In genomic region chr9:121305456-121305855, GRCm38 (mm10) we compare ENCODE assay signal across 24 mouse cellular contexts. TPM values are rescaled to one million over a fixed set of nuclear protein-coding genes. Genes with fewer than 3 reads are reported as not detected.
DNase-seq lines count a peak whose midpoint lies in the region; ATAC-seq lines count a peak whose summit lies in the region.
"Had no signal": no experiment of that assay in that cellular context is flagged by ENCODE, and none has a peak within 500 bp of the region (broad histone marks: within the 10 kb centered on the region; RNA-seq: fewer than 3 reads in every experiment).

No protein-coding gene starts in this region.

- no peaks in the 10 kb centered on the region for H3K9me3 ChIP-seq in liver, embryonic 11.5 days (ENCODE audit: control insufficient read depth, low read length)
- H3K9me3 ChIP-seq: embryonic facial prominence, embryonic 10.5 days; embryonic facial prominence, embryonic 15.5 days; forebrain, embryonic 12.5 days; limb, embryonic 12.5 days; lung, embryonic 15.5 days; midbrain, embryonic 15.5 days; neural tube, embryonic 12.5 days had no signal

- H3K4me1 ChIP-seq in liver, embryonic 11.5 days (replicated peaks; ENCODE audit: control insufficient read depth, insufficient read depth, low read length) = peaks cover 6% of the 10 kb centered on the region

- DNase-seq in heart, postnatal 4 days = peak; percentile 3
- no peak for DNase-seq in heart, adult 8-10 months (ENCODE audit: low spot score)
- no peak for DNase-seq in adrenal gland, postnatal 25 days
- DNase-seq in liver, embryonic 11.5 days (ENCODE audit: low spot score) = no peak
- DNase-seq: adrenal gland, postnatal 14 days; cerebellum, postnatal 14 days; kidney, adult 18-20 months; kidney, postnatal 36 days; right cerebral cortex, adult 18-20 months had no signal

- no peaks in the 10 kb centered on the region for H3K27me3 ChIP-seq in liver, embryonic 11.5 days (replicated peaks; ENCODE audit: control insufficient read depth, insufficient read depth, low read length)
- H3K27me3 ChIP-seq: embryonic facial prominence, embryonic 15.5 days; forebrain, embryonic 12.5 days; limb, embryonic 12.5 days; lung, embryonic 15.5 days; midbrain, embryonic 15.5 days; neural tube, embryonic 12.5 days; Patski had no signal

- no peak overlapping the region for H3K27ac ChIP-seq in liver, embryonic 11.5 days (ENCODE audit: low read depth, low read length)
- H3K27ac ChIP-seq: embryonic facial prominence, embryonic 10.5 days; embryonic facial prominence, embryonic 15.5 days; forebrain, embryonic 12.5 days; layer of hippocampus, adult 2 months; left cerebral cortex, adult 2 months; limb, embryonic 12.5 days; lung, embryonic 15.5 days; midbrain, embryonic 15.5 days; neural tube, embryonic 12.5 days had no signal

- no peak overlapping the region for H3K9ac ChIP-seq in liver, embryonic 11.5 days (ENCODE audit: low read depth, low read length)
- H3K9ac ChIP-seq: embryonic facial prominence, embryonic 15.5 days; forebrain, embryonic 12.5 days; limb, embryonic 12.5 days; lung, embryonic 15.5 days; midbrain, embryonic 15.5 days; neural tube, embryonic 12.5 days had no signal

- ATAC-seq in common myeloid progenitor, adult 5-6 weeks (replicated peaks; ENCODE audit: low read depth, poor library complexity, severe bottlenecking) = peak; percentile 57
- peak; percentile 65 for ATAC-seq in megakaryocyte, adult 5-6 weeks (ENCODE audit: poor library complexity, severe bottlenecking)
- ATAC-seq in liver, embryonic 11.5 days (replicated peaks; ENCODE audit: low FRiP score) = no peak
- ATAC-seq: hindbrain, embryonic 16.5 days; midbrain, embryonic 15.5 days; Patski had no signal

- no peak overlapping the region for H3K4me3 ChIP-seq in liver, embryonic 11.5 days (ENCODE audit: low read depth, low read length)
- H3K4me3 ChIP-seq: embryonic facial prominence, embryonic 10.5 days; embryonic facial prominence, embryonic 15.5 days; forebrain, embryonic 12.5 days; layer of hippocampus, adult 2 months; left cerebral cortex, adult 2 months; limb, embryonic 12.5 days; lung, embryonic 15.5 days; midbrain, embryonic 15.5 days; myocyte; neural tube, embryonic 12.5 days had no signal

- no peak overlapping the region for H3K4me2 ChIP-seq in liver, embryonic 11.5 days
- H3K4me2 ChIP-seq: embryonic facial prominence, embryonic 15.5 days; forebrain, embryonic 12.5 days; heart, embryonic 11.5 days; limb, embryonic 12.5 days; lung, embryonic 15.5 days; midbrain, embryonic 15.5 days; neural tube, embryonic 12.5 days had no signal

- no peaks in the 10 kb centered on the region for H3K36me3 ChIP-seq in liver, embryonic 11.5 days (ENCODE audit: control insufficient read depth, insufficient read depth, low read length)
- H3K36me3 ChIP-seq: embryonic facial prominence, embryonic 15.5 days; forebrain, embryonic 12.5 days; limb, embryonic 12.5 days; lung, embryonic 15.5 days; midbrain, embryonic 15.5 days; neural tube, embryonic 12.5 days had no signal

- 79% methylated on average over 4 of the region's 4 CpGs for whole genome bisulfite sequencing in liver, embryonic 11.5 days

RNA-seq across cellular contexts. Expression of gene Trak1, which starts 8.2 kb away (rescaled TPM):
- 100 to 1,000 TPM; 288 to 301 TPM for total RNA-seq in heart, postnatal 4 days (2021)
- 100 to 1,000 TPM; 294 to 334 (median 302) TPM for total RNA-seq in heart, adult 8-10 months (2022)
- total RNA-seq in common myeloid progenitor, adult 5-6 weeks (2017) = 25.4 and 32.3 TPM in 2 replicates
- 23.2 and 25.0 TPM in 2 replicates for total RNA-seq in megakaryocyte, adult 5-6 weeks (2015)
- total RNA-seq in megakaryocyte, adult 5-6 weeks (2017) = 20.0 and 22.0 TPM in 2 replicates
- total RNA-seq in adrenal gland, postnatal 25 days (2021) = 70.3 and 73.5 TPM in 2 replicates
- polyA plus RNA-seq in liver, embryonic 11.5 days (2014; fragmentation: Nextera tagmentation; extraction: Ambion mirVana) = 11.2 and 13.1 TPM in 2 replicates

RNA-seq across cellular contexts. Expression of gene Ulk4, which starts 28.5 kb away (rescaled TPM):
- 1 to 10 TPM; 2.5 to 2.7 TPM for total RNA-seq in heart, postnatal 4 days (2021)
- under 1 TPM; 0.14 to 0.41 (median 0.30) TPM for total RNA-seq in heart, adult 8-10 months (2022)
- total RNA-seq in common myeloid progenitor, adult 5-6 weeks (2017) = 4.0 and 6.4 TPM in 2 replicates
- 0.20 TPM in 1 of 2 replicates, not detected in the other for total RNA-seq in megakaryocyte, adult 5-6 weeks (2015)
- total RNA-seq in megakaryocyte, adult 5-6 weeks (2017) = 0.12 and 1.0 TPM in 2 replicates
- 1.9 and 3.2 TPM in 2 replicates for total RNA-seq in adrenal gland, postnatal 25 days (2021)
- polyA plus RNA-seq in liver, embryonic 11.5 days (2014; fragmentation: Nextera tagmentation; extraction: Ambion mirVana) = 75.1 and 77.3 TPM in 2 replicates
